Mouse (Mus musculus): ENCODE measurements around the gene Gpr3. TPM values are rescaled to one million over a fixed set of nuclear protein-coding genes. Genes with fewer than 3 reads are reported as not detected.
A peak's percentile ranks its signal among the peaks of the same experiment; 100 is the strongest.

The Gpr3 gene
- polyA plus RNA-seq, 1 experiment from 2014 or later = not detected

GRCm38 (mm10) chr4:133210023-133210787, 2.1 kb downstream of the Gpr3 start:
- ATAC-seq (ENCODE audit: low read depth) (no peak), DNase-seq (no peak)
- no peaks in the 10 kb centered on the region for H3K9me3 ChIP-seq (replicated peaks)
- no peak overlapping the region for H3K4me3 ChIP-seq (replicated peaks)
- no peak overlapping the region for H3K4me2 ChIP-seq
- H3K36me3 ChIP-seq = no peaks in the 10 kb centered on the region
- WGBS (ENCODE audit: insufficient replicate concordance) = 84% methylated on average over 24 of the region's 24 CpGs
- no peak overlapping the region for H3K9ac ChIP-seq
- H3K27ac ChIP-seq = no peak overlapping the region
- peaks cover 72% of the 10 kb centered on the region for H3K27me3 ChIP-seq
- peaks cover 20% of the 10 kb centered on the region for H3K4me1 ChIP-seq (replicated peaks)

GRCm38 (mm10) chr4:133209366-133209765, 3.0 kb downstream of the Gpr3 start:
- H3K9ac ChIP-seq = no peak overlapping the region
- no peaks in the 10 kb centered on the region for H3K36me3 ChIP-seq
- H3K9me3 ChIP-seq (replicated peaks) = no peaks in the 10 kb centered on the region
- no peak overlapping the region for H3K4me3 ChIP-seq (replicated peaks)
- 2% methylated on average over 11 of the region's 11 CpGs for WGBS (ENCODE audit: insufficient replicate concordance)
- no peak for ATAC-seq (ENCODE audit: low read depth)
- peak; percentile 41 for DNase-seq
- no peak overlapping the region for H3K27ac ChIP-seq
- no peak overlapping the region for H3K4me2 ChIP-seq
- peaks cover 65% of the 10 kb centered on the region for H3K27me3 ChIP-seq
- H3K4me1 ChIP-seq (replicated peaks) = peaks cover 20% of the 10 kb centered on the region

GRCm38 (mm10) chr4:133204379-133204778, 8.0 kb downstream of the Gpr3 start:
- no peak overlapping the region for H3K9ac ChIP-seq
- H3K4me3 ChIP-seq (replicated peaks) = no peak overlapping the region
- H3K27ac ChIP-seq = no peak overlapping the region

GRCm38 (mm10) chr4:133203591-133203990, 8.7 kb downstream of the Gpr3 start:
- 38% methylated on average over 3 of the region's 3 CpGs for WGBS (ENCODE audit: insufficient replicate concordance)
- Histone ChIP-seq H3K27ac (no peak overlapping the region), H3K27me3 (peaks cover 10% of the 10 kb centered on the region; the same call in 1 of the 2 replicates)

More at GRCm38 (mm10) chr4:133204379-133204778, 8.0 kb downstream of the Gpr3 start:
- H3K4me1 ChIP-seq (replicated peaks) = peaks cover 18% of the 10 kb centered on the region
- no peaks in the 10 kb centered on the region for H3K9me3 ChIP-seq (replicated peaks)
- DNase-seq (no peak), ATAC-seq (ENCODE audit: low read depth) (no peak)
- peaks cover 18% of the 10 kb centered on the region for H3K27me3 ChIP-seq
- no peaks in the 10 kb centered on the region for H3K36me3 ChIP-seq
- H3K4me2 ChIP-seq = no peak overlapping the region
- 53% methylated on average over 7 of the region's 7 CpGs for WGBS (ENCODE audit: insufficient replicate concordance)

GRCm38 (mm10) chr4:133202254-133202653, 10.1 kb downstream of the Gpr3 start:
- Histone ChIP-seq H3K4me2 (no peak overlapping the region), H3K36me3 (peaks cover 2% of the 10 kb centered on the region; the same call in 1 of the 2 replicates), H3K27ac (no peak overlapping the region), H3K9me3 (replicated peaks) (no peaks in the 10 kb centered on the region), H3K9ac (no peak overlapping the region), H3K4me3 (replicated peaks) (no peak overlapping the region), H3K4me1 (replicated peaks) (peaks cover 36% of the 10 kb centered on the region), H3K27me3 (no peaks in the 10 kb centered on the region; the same call in 1 of the 2 replicates)
- no peak for ATAC-seq (ENCODE audit: low read depth)
- no peak for DNase-seq
- WGBS (ENCODE audit: insufficient replicate concordance) = 74% methylated on average over 3 of the region's 3 CpGs

More at GRCm38 (mm10) chr4:133203591-133203990, 8.7 kb downstream of the Gpr3 start:
- ATAC-seq (ENCODE audit: low read depth) = no peak
- Histone ChIP-seq H3K4me3 (replicated peaks) (no peak overlapping the region), H3K4me2 (no peak overlapping the region), H3K9ac (no peak overlapping the region), H3K36me3 (no peaks in the 10 kb centered on the region), H3K9me3 (replicated peaks) (no peaks in the 10 kb centered on the region), H3K4me1 (replicated peaks) (peaks cover 22% of the 10 kb centered on the region)
- DNase-seq = no peak

- DNase-seq (no peak), ATAC-seq (ENCODE audit: low read depth) (no peak)
- Histone ChIP-seq H3K9ac (peak overlapping the region; percentile 22; the same call in 1 of the 2 replicates), H3K27ac (no peak overlapping the region), H3K4me3 (replicated peaks) (no peak overlapping the region), H3K27me3 (no peaks in the 10 kb centered on the region; the same call in 1 of the 2 replicates), H3K9me3 (replicated peaks) (no peaks in the 10 kb centered on the region), H3K4me1 (replicated peaks) (peaks cover 41% of the 10 kb centered on the region), H3K36me3 (peaks cover 13% of the 10 kb centered on the region), H3K4me2 (no peak overlapping the region)
- 63% methylated on average over 8 of the region's 8 CpGs for WGBS (ENCODE audit: insufficient replicate concordance)
These were observed 11.1 kb downstream of the Gpr3 start for GRCm38 (mm10) chr4:133201006-133201771.

- H3K9me3 ChIP-seq (replicated peaks) = no peaks in the 10 kb centered on the region
- peak overlapping the region; percentile 5; the same call in 1 of the 2 replicates for H3K27ac ChIP-seq
- H3K36me3 ChIP-seq = peaks cover 21% of the 10 kb centered on the region
- H3K4me1 ChIP-seq (replicated peaks) = peaks cover 41% of the 10 kb centered on the region
- no peak overlapping the region for H3K4me2 ChIP-seq
- H3K27me3 ChIP-seq = no peaks in the 10 kb centered on the region; the same call in 1 of the 2 replicates
- no peak overlapping the region for H3K4me3 ChIP-seq (replicated peaks)
- no peak for ATAC-seq (ENCODE audit: low read depth)
- no peak overlapping the region for H3K9ac ChIP-seq
- no peak for DNase-seq
- 68% methylated on average over 21 of the region's 21 CpGs for WGBS (ENCODE audit: insufficient replicate concordance)
These were observed 12.0 kb downstream of the Gpr3 start for GRCm38 (mm10) chr4:133200343-133200742.

GRCm38 (mm10) chr4:133199743-133200142, 12.6 kb downstream of the Gpr3 start:
- Histone ChIP-seq H3K36me3 (peaks cover 26% of the 10 kb centered on the region), H3K27me3 (no peaks in the 10 kb centered on the region; the same call in 1 of the 2 replicates), H3K27ac (no peak overlapping the region), H3K4me1 (replicated peaks) (peaks cover 41% of the 10 kb centered on the region), H3K4me2 (no peak overlapping the region), H3K9ac (no peak overlapping the region), H3K4me3 (replicated peaks) (no peak overlapping the region), H3K9me3 (replicated peaks) (no peaks in the 10 kb centered on the region)
- WGBS (ENCODE audit: insufficient replicate concordance) = 88% methylated on average over 6 of the region's 6 CpGs
- DNase-seq (no peak), ATAC-seq (ENCODE audit: low read depth) (no peak)

- Histone ChIP-seq H3K27ac (no peak overlapping the region), H3K9ac (no peak overlapping the region), H3K36me3 (peaks cover 38% of the 10 kb centered on the region), H3K4me3 (replicated peaks) (no peak overlapping the region), H3K9me3 (replicated peaks) (no peaks in the 10 kb centered on the region), H3K4me1 (replicated peaks) (peaks cover 41% of the 10 kb centered on the region), H3K27me3 (no peaks in the 10 kb centered on the region), H3K4me2 (no peak overlapping the region)
- ATAC-seq (ENCODE audit: low read depth) (no peak), DNase-seq (no peak)
- 70% methylated on average over 19 of the region's 19 CpGs for WGBS (ENCODE audit: insufficient replicate concordance)
These were observed 13.8 kb downstream of the Gpr3 start for GRCm38 (mm10) chr4:133198337-133199180.

- Histone ChIP-seq H3K9ac (no peak overlapping the region), H3K36me3 (peaks cover 45% of the 10 kb centered on the region), H3K4me2 (no peak overlapping the region), H3K27me3 (no peaks in the 10 kb centered on the region), H3K4me3 (replicated peaks) (no peak overlapping the region), H3K9me3 (replicated peaks) (no peaks in the 10 kb centered on the region), H3K27ac (no peak overlapping the region), H3K4me1 (replicated peaks) (peaks cover 41% of the 10 kb centered on the region)
- peak; percentile 47 for ATAC-seq (ENCODE audit: low read depth)
- WGBS (ENCODE audit: insufficient replicate concordance) = 73% methylated on average over 13 of the region's 13 CpGs
- DNase-seq = no peak
These were observed 14.5 kb downstream of the Gpr3 start for GRCm38 (mm10) chr4:133197801-133198286.

Data from liver, embryonic 13.5 days (tissue).